Mouse (Mus musculus) CH12.LX (cell line): ENCODE measurements at regions not wholly inside any gene's neighbourhood (a gene's known extent, or its start where the extent isn't known, plus 50 kb on each side); places are given as distances from the start of the nearest gene placed in this dataset.

Source experiments
- DNase-seq: peaks from one replicate; pipeline ENCODE4 v3.0.0-alpha.2; 2013; ENCODE audit errors: extremely low read depth
- H3K27ac ChIP-seq: 2 replicates; pipeline ENCODE4 v1.5.1; 2012; ENCODE audit warnings: low read depth, mild to moderate bottlenecking, control low read depth, moderate library complexity; ENCODE audit not compliant: insufficient read depth
- H3K27me3 ChIP-seq: replicated peaks from 2 replicates; pipeline ENCODE3; 2012; ENCODE audit warnings: inconsistent platforms
- H3K36me3 ChIP-seq, 2 experiments: replicated peaks in 1 of 2; 2 replicates each; pipeline versions ENCODE3 to v1.6.1; 2012; ENCODE audit warnings: inconsistent platforms in 1 of 2, low read length in 1 of 2, mild to moderate bottlenecking in 1 of 2, mixed read lengths in 1 of 2, moderate library complexity in 1 of 2; ENCODE audit not compliant: control insufficient read depth in 1 of 2, insufficient read depth in 1 of 2
- H3K4me1 ChIP-seq, 2 experiments: 2 replicates each; pipeline ENCODE4 v1.6.1; 2012; ENCODE audit warnings: inconsistent platforms in 1 of 2, moderate library complexity in 1 of 2; ENCODE audit not compliant: insufficient read depth in 2 of 2, control insufficient read depth in 1 of 2
- H3K4me2 ChIP-seq: 2 replicates; pipeline ENCODE4 v1.6.1; 2012; ENCODE audit warnings: low read depth, mild to moderate bottlenecking, control low read depth; ENCODE audit not compliant: poor library complexity, insufficient read depth, severe bottlenecking
- H3K4me3 ChIP-seq, 3 experiments: fragments of 150-350 bp in 1 of 3; sonication (generic) in 1 of 3; replicated peaks in 1 of 3; 2 replicates each; pipeline versions ENCODE3 to v1.5.1; 2011 to 2012; ENCODE audit warnings: low read depth in 2 of 3, low read length in 2 of 3, mild to moderate bottlenecking in 2 of 3, moderate library complexity in 2 of 3, control low read depth in 1 of 3, improper control_type of control experiment in 1 of 3, inconsistent platforms in 1 of 3, mixed read lengths in 1 of 3; ENCODE audit not compliant: poor library complexity in 1 of 3
- H3K79me2 ChIP-seq: replicated peaks from 2 replicates; pipeline ENCODE4 v1.6.1; 2012; ENCODE audit warnings: mild to moderate bottlenecking, moderate library complexity; ENCODE audit not compliant: control insufficient read depth, poor library complexity, insufficient read depth, severe bottlenecking; ENCODE audit errors: extremely low read depth
- H3K9ac ChIP-seq: 2 replicates; pipeline ENCODE4 v1.6.1; 2012; ENCODE audit warnings: low read depth, mild to moderate bottlenecking, control low read depth, moderate library complexity; ENCODE audit not compliant: insufficient read depth
- H3K9me3 ChIP-seq: replicated peaks from 2 replicates; pipeline ENCODE3; 2012; ENCODE audit warnings: low read length, inconsistent platforms, mixed read lengths
- E2F4 ChIP-seq: IDR thresholded peaks from 2 replicates; pipeline ENCODE4 v1.6.1; 2011; ENCODE audit warnings: low read depth, low read length, improper control_type of control experiment; ENCODE audit not compliant: insufficient replicate concordance
- GABPA ChIP-seq: IDR thresholded peaks from 2 replicates; pipeline ENCODE4 v1.6.1; 2012; ENCODE audit warnings: low read depth, low read length, improper control_type of control experiment, inconsistent platforms; ENCODE audit not compliant: insufficient replicate concordance
- HCFC1 ChIP-seq: IDR thresholded peaks from 2 replicates; pipeline ENCODE4 v1.6.1; 2012; ENCODE audit warnings: low read depth, mild to moderate bottlenecking, inconsistent platforms, low read length, improper control_type of control experiment
- IRF4 ChIP-seq: IDR thresholded peaks from 2 replicates; pipeline ENCODE4 v1.6.1; 2014; ENCODE audit warnings: low read depth, mild to moderate bottlenecking, inconsistent platforms, low read length, improper control_type of control experiment
- KAT2A ChIP-seq: IDR thresholded peaks from 2 replicates; pipeline ENCODE4 v1.6.1; 2012; ENCODE audit warnings: low read length, improper control_type of control experiment, inconsistent platforms; ENCODE audit not compliant: insufficient replicate concordance
- MAFK ChIP-seq: IDR thresholded peaks from 2 replicates; pipeline ENCODE4 v1.6.1; 2011; ENCODE audit warnings: low read length, improper control_type of control experiment; ENCODE audit not compliant: insufficient replicate concordance
- MAZ ChIP-seq: IDR thresholded peaks from 2 replicates; pipeline ENCODE4 v1.6.1; 2012; ENCODE audit warnings: low read depth, mild to moderate bottlenecking, inconsistent platforms, low read length, improper control_type of control experiment, moderate library complexity
- NELFE ChIP-seq: IDR thresholded peaks from 2 replicates; pipeline ENCODE4 v1.6.1; 2011; ENCODE audit warnings: low read depth, low read length, improper control_type of control experiment
- PAX5 ChIP-seq: IDR thresholded peaks from 2 replicates; pipeline ENCODE4 v1.6.1; 2012; ENCODE audit warnings: low read length, inconsistent platforms, mixed read lengths
- POLR2A ChIP-seq: IDR thresholded peaks from 2 replicates; pipeline ENCODE4 v1.6.1; 2011; ENCODE audit warnings: low read depth, mild to moderate bottlenecking, improper control_type of control experiment, low read length
- POLR2AphosphoS2 ChIP-seq: IDR thresholded peaks from 2 replicates; pipeline ENCODE4 v1.6.1; 2011; ENCODE audit warnings: low read depth, low read length, improper control_type of control experiment
- TCF12 ChIP-seq: IDR thresholded peaks from 2 replicates; pipeline ENCODE4 v1.6.1; 2014; ENCODE audit warnings: low read depth, mild to moderate bottlenecking, inconsistent platforms, low read length, improper control_type of control experiment
- USF1 ChIP-seq: IDR thresholded peaks from 2 replicates; pipeline ENCODE4 v1.6.1; 2014; ENCODE audit warnings: low read depth, mild to moderate bottlenecking, inconsistent platforms, low read length, improper control_type of control experiment
- ZNF384 ChIP-seq: IDR thresholded peaks from 2 replicates; pipeline ENCODE4 v1.6.1; 2012; ENCODE audit warnings: low read depth, low read length, improper control_type of control experiment, inconsistent platforms
- dilution Hi-C: fragments of 300-500 bp; cut with MboI; formaldehyde crosslinking; loops from 2 replicates; pipeline ENCODE4 v1.14.3; 2020; ENCODE audit warnings: low sequenced_read_pairs; ENCODE audit not compliant: extremely low pct_unique_long_range_greater_than_20kb, extremely low pct_ligation_motif_present
- in situ Hi-C: fragments of 300-500 bp; cut with MboI; formaldehyde crosslinking; loops from 3 replicates; pipeline ENCODE4 v1.14.3; 2019; ENCODE audit warnings: low sequenced_read_pairs, low pct_ligation_motif_present, low pct_unique_long_range_greater_than_20kb, mixed read lengths

DNA sequence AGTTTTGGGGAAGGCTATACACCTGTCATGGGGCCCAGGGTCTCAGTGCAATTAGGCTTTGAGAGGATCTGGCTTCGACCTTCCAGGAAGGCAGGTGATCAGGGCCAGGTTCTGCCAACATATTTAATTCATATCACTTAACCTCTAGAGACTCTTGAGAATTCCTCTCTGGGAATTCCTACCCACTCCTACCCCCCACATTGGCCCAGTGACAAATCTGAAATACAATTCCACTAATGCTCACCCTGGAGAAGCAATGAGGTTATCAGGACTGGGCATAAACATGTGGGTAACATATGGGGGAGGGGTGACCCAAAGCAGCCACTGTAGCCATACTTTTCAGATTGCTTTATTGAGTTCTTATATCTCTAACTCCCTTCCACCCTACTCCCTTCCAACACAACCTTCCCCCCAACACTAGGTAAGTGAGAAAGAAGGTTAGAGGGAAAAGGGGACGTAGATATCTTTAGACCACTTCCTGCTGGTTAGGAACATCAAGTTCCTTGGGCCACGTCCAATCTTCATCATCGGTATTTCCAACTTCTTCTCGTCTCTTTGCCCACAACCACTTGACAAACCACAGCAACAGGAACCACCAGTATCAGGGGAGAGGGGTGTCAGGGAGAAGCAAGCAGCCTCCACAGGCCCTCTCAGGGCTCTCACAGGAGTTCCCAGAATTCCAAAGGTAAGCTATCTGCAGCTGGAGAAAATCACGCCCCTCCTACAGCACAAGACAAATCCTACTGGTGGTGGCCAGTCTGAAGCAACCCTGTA, 110.4 kb upstream of the Rbm19 start:
- no peak overlapping the region for H3K4me2 ChIP-seq
- H3K9me3 ChIP-seq, result peaks cover 79% of the 10 kb centered on the region
- H3K4me3 ChIP-seq, result no peak overlapping the region
- H3K4me1 ChIP-seq, result no peaks in the 10 kb centered on the region
- DNase-seq, result no peak
- TF ChIP-seq E2F4, result no peak
- no peak for TF ChIP-seq MAFK
- TF ChIP-seq NELFE, result no peak
- TF ChIP-seq POLR2A, result no peak
- in situ Hi-C loops (no loop called here), dilution Hi-C loops (no loop called here)
- no peak overlapping the region for H3K9ac ChIP-seq
- H3K27ac ChIP-seq, result no peak overlapping the region
- H3K36me3 ChIP-seq, result no peaks in the 10 kb centered on the region
- no peaks in the 10 kb centered on the region for H3K79me2 ChIP-seq
- H3K27me3 ChIP-seq, result no peaks in the 10 kb centered on the region

DNA sequence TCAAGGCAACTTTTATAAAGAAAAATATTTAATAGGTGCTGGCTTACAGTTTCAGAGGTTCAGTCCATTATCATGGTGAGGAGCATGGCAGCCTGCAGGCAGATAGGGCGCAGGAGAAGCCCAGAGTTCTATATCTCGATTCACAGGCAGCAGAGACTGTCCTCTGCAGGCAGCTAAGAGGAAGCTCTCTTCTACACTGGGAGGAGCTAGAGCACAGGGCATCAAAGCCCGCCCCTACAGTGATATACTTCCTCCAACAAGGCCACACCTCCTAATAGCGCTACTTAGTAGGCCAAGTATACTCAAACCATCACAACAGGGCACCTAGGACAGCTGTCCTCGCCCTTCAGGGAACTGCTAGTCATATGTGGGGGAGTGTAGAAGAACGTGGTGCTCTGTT, 108.5 kb upstream of the Rbm19 start:
- H3K4me1 ChIP-seq, result no peaks in the 10 kb centered on the region
- no peak for DNase-seq
- no peak for TF ChIP-seq GABPA
- no peak for TF ChIP-seq NELFE
- TF ChIP-seq IRF4, result no peak
- no peak for TF ChIP-seq MAFK
- TF ChIP-seq E2F4, result no peak
- TF ChIP-seq TCF12, result no peak
- TF ChIP-seq POLR2A, result no peak
- TF ChIP-seq, all 38 proteins: peak for 0
- in situ Hi-C loops, result no loop called here
- dilution Hi-C loops, result no loop called here
- H3K9me3 ChIP-seq, result peaks cover 79% of the 10 kb centered on the region
- no peak overlapping the region for H3K4me2 ChIP-seq
- no peaks in the 10 kb centered on the region for H3K27me3 ChIP-seq
- no peak overlapping the region for H3K9ac ChIP-seq
- no peak overlapping the region for H3K27ac ChIP-seq
- no peaks in the 10 kb centered on the region for H3K79me2 ChIP-seq
- no peak overlapping the region for H3K4me3 ChIP-seq
- H3K36me3 ChIP-seq, result no peaks in the 10 kb centered on the region

DNA sequence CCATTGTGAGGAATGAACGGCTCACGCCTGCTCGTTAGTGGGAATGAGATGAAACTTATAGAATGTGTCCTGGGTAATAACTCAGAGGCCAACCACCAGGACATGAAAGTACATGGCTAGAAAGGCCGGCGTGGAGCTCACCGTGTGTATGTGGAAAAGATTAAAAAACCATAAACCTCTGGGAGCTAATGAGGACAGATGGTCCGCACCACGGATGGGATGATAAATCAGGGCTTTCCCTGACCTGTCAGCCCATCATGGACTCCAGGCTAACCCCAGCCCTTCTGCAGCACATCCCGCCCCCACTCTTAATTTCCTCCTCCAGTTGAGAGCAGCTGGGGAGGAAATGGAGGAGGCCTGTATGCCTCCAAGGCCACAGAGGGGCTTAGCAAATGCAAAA, 108.0 kb upstream of the Rbm19 start:
- Histone ChIP-seq H3K79me2 (no peaks in the 10 kb centered on the region), H3K4me3 (no peak overlapping the region), H3K36me3 (no peaks in the 10 kb centered on the region), H3K9ac (no peak overlapping the region), H3K4me1 (no peaks in the 10 kb centered on the region), H3K9me3 (peaks cover 83% of the 10 kb centered on the region), H3K4me2 (no peak overlapping the region), H3K27ac (no peak overlapping the region), H3K27me3 (no peaks in the 10 kb centered on the region)
- TF ChIP-seq MAZ (no peak), TCF12 (no peak), HCFC1 (no peak), USF1 (no peak), KAT2A (no peak), ZNF384 (no peak), PAX5 (no peak), IRF4 (no peak), POLR2AphosphoS2 (no peak)
- dilution Hi-C loops, result no loop called here
- DNase-seq, result no peak
- in situ Hi-C loops, result no loop called here
